Mouse (Mus musculus) frontal cortex, postnatal 10 days (tissue): ENCODE data around the gene Gm8871.
"Not testable (repeated sequence)": the region's sequence is repeated elsewhere in the genome, so short reads cannot be mapped to it uniquely, and the experiment has no call there.

Source experiments
- DNase-seq, 2 experiments: peaks; one replicate each; pipeline ENCODE4 v3.0.0; 2022; ENCODE audit warnings: low spot score in 2 of 2, mixed read lengths in 1 of 2

Gm8871 gene

DNA sequence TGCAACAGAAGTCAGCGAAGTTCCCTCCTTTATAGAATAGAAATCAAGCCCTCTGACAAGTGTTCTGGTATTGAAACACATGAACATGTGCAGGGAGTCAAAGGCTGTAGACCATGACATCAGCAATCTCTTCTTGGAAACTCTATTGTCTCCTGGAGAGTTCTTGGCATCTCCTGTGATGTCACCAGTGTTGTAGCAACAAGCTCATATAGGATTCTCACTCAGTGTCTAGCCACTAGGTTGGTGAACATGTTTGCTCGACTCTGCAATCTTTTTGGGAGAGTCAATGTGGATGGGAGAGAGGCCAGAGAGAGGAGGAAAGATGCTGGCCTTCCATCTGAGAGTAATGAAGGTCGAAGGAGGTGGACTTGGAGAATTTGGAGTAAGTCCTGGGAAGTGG, at the start of gene Gm8871, which contains the start of gene Gm8857:
Gene Gm8871, plus strand, starts transcription at position 301 of the 400 bp plus-strand sequence.
Gene Gm8857, plus strand, starts transcription at position 303 of the 400 bp plus-strand sequence.
- DNase-seq = not testable (repeated sequence)

DNA sequence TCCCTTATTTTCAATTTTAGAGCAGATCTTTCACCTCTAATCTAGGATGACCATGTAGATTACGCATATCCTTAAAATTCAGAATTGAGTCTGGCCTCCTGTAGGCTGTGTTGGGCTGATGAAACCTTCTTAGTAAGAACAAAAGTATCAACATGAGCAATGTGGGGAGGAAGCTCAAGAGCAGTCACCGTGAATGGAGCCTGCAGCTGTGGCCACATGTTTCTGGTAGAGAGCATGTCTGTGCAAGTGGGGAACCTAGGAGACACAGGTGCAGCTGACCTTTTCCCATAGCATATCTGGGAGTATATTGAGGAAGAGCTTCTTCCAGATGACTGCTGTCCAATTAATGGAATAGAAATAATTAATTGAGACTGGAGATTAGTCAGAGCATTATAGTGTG, 5.9 kb downstream of the Gm8871 start:
- not testable (repeated sequence) for DNase-seq

DNA sequence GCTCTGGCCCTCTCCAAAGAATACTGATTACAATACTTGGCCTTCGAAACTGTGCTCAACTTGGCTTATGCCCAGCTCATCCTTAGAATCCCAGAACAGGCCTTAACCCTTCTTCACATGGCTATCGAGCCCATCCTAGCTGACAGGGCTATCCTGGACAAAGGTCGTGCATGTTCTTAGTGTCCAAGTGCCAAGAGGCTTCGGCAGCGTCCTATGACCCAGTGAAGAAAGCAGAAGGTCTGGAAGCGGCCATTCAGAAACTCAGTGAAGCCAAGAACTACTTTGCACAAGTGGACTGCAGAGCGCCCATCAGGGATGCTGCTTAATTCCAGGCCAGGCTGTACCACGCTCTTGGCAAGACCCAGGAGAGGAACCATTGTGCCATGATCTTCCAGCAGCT, 10.5 kb downstream of the Gm8871 start:
- not testable (repeated sequence) for DNase-seq
